Comparison of ENCODE assay signal across 8 mouse cellular contexts in genomic region chr17:27040304-27041045, GRCm38 (mm10). TPM values are rescaled to one million over a fixed set of nuclear protein-coding genes. Genes with fewer than 3 reads are reported as not detected.
DNase-seq lines count a peak whose midpoint lies in the region; ATAC-seq lines count a peak whose summit lies in the region.

No protein-coding gene starts in this region.

- H3K4me3 ChIP-seq in heart, embryonic 12.5 days, result no peak overlapping the region
- peak overlapping the region; percentile 38 for H3K4me3 ChIP-seq in forebrain, embryonic 10.5 days
- no peak overlapping the region for H3K4me3 ChIP-seq in neural tube, embryonic 15.5 days (replicated peaks)

- WGBS in heart, embryonic 12.5 days, result 20% methylated on average over 20 of the region's 20 CpGs
- 7% methylated on average over 20 of the region's 20 CpGs for WGBS in forebrain, embryonic 10.5 days
- WGBS in neural tube, embryonic 15.5 days, result 20% methylated on average over 20 of the region's 20 CpGs

- no peaks in the 10 kb centered on the region for H3K27me3 ChIP-seq in heart, embryonic 12.5 days (replicated peaks)
- peaks cover 28% of the 10 kb centered on the region for H3K27me3 ChIP-seq in forebrain, embryonic 10.5 days (ENCODE audit: poor library complexity, severe bottlenecking)
- 0 out of 2 replicates have a peak, but pooled peaks cover 3% of the 10 kb centered on the region for H3K27me3 ChIP-seq in neural tube, embryonic 15.5 days (replicated peaks)

- no peaks in the 10 kb centered on the region for H3K9me3 ChIP-seq in heart, embryonic 12.5 days (replicated peaks)
- no peaks in the 10 kb centered on the region for H3K9me3 ChIP-seq in forebrain, embryonic 10.5 days
- no peaks in the 10 kb centered on the region for H3K9me3 ChIP-seq in neural tube, embryonic 15.5 days (replicated peaks)

- ATAC-seq in heart, embryonic 12.5 days (ENCODE audit: insufficient number of reproducible peaks, low FRiP score), result 0 out of 2 replicates have a peak, but pooled peaks have one; percentile 1
- ATAC-seq in neural tube, embryonic 15.5 days (ENCODE audit: low FRiP score), result no peak

- H3K27ac ChIP-seq in heart, embryonic 12.5 days (ENCODE audit: poor library complexity, severe bottlenecking), result peak overlapping the region; percentile 43; the same call in 1 of the 2 replicates
- H3K27ac ChIP-seq in forebrain, embryonic 10.5 days, result peak overlapping the region; percentile 85
- H3K27ac ChIP-seq in neural tube, embryonic 15.5 days (replicated peaks), result no peak overlapping the region

- H3K9ac ChIP-seq in heart, embryonic 12.5 days, result 0 out of 2 replicates have a peak overlapping the region, but pooled peaks have one; percentile 43
- H3K9ac ChIP-seq in neural tube, embryonic 15.5 days (replicated peaks), result no peak overlapping the region

- H3K36me3 ChIP-seq in heart, embryonic 12.5 days, result no peaks in the 10 kb centered on the region
- H3K36me3 ChIP-seq in forebrain, embryonic 10.5 days (replicated peaks), result no peaks in the 10 kb centered on the region
- no peaks in the 10 kb centered on the region for H3K36me3 ChIP-seq in neural tube, embryonic 15.5 days

- peaks cover 48% of the 10 kb centered on the region for H3K4me1 ChIP-seq in heart, embryonic 12.5 days (replicated peaks)
- peaks cover 61% of the 10 kb centered on the region for H3K4me1 ChIP-seq in forebrain, embryonic 10.5 days
- H3K4me1 ChIP-seq in neural tube, embryonic 15.5 days, result peaks cover 28% of the 10 kb centered on the region

- DNase-seq in heart, adult 11 months, result no peak
- peak; percentile 66 for DNase-seq in forebrain, embryonic 10.5 days (ENCODE audit: extremely low spot score, low spot score)
- DNase-seq in kidney, postnatal 10 days, result peak; percentile 75
- no peak for DNase-seq in adrenal gland, postnatal 10 days
- DNase-seq in cerebellum, adult 8-10 months, result no peak
- no peak for DNase-seq in layer of hippocampus, postnatal 10 days (ENCODE audit: low spot score in 2 of 2)

- H3K4me2 ChIP-seq in heart, embryonic 12.5 days, result peak overlapping the region; percentile 54
- peak overlapping the region; percentile 19; the same call in 1 of the 2 replicates for H3K4me2 ChIP-seq in neural tube, embryonic 15.5 days

RNA-seq across cellular contexts. Expression of gene Bak1, which starts 11.7 kb away (rescaled TPM):
- polyA plus RNA-seq in heart, embryonic 12.5 days (2016; fragmentation: Nextera tagmentation; extraction: Ambion mirVana), result 4.3 and 5.8 TPM in 2 replicates
- polyA plus RNA-seq in forebrain, embryonic 10.5 days (2016; fragmentation: Nextera tagmentation; extraction: Ambion mirVana), result 3.1 and 3.4 TPM in 2 replicates
- 4.5 TPM in 2 replicates for polyA plus RNA-seq in neural tube, embryonic 15.5 days (2015; fragmentation: Nextera tagmentation; extraction: Ambion mirVana)
- total RNA-seq in adrenal gland, postnatal 10 days (2021), result 10 to 100 TPM; 35.4 to 42.4 TPM
- total RNA-seq in layer of hippocampus, postnatal 10 days (2021), result 10 to 100 TPM; 29.3 to 33.2 TPM

RNA-seq across cellular contexts. Expression of gene Itpr3, which starts 16.6 kb away (rescaled TPM):
- 3.1 and 4.4 TPM in 2 replicates for polyA plus RNA-seq in heart, embryonic 12.5 days (2016; fragmentation: Nextera tagmentation; extraction: Ambion mirVana)
- polyA plus RNA-seq in forebrain, embryonic 10.5 days (2016; fragmentation: Nextera tagmentation; extraction: Ambion mirVana), result 1.6 TPM in 2 replicates
- polyA plus RNA-seq in neural tube, embryonic 15.5 days (2015; fragmentation: Nextera tagmentation; extraction: Ambion mirVana), result 0.82 and 2.9 TPM in 2 replicates
- total RNA-seq in adrenal gland, postnatal 10 days (2021), result 1 to 10 TPM; 8.7 to 9.7 TPM
- 1 to 10 TPM; 2.4 to 2.9 TPM for total RNA-seq in layer of hippocampus, postnatal 10 days (2021)

Comparison
In these comparisons a context has a peak if more than half of its experiments do, and no peak if none do; other contexts are left out.
1. DNase-seq: peak in forebrain, embryonic 10.5 days (single experiment) and kidney, postnatal 10 days (single experiment); none in heart, adult 11 months (single experiment), adrenal gland, postnatal 10 days (single experiment), cerebellum, adult 8-10 months (single experiment) and layer of hippocampus, postnatal 10 days (0 of 2).